ENCODE assay signal across 10 mouse cellular contexts in the genomic region with DNA sequence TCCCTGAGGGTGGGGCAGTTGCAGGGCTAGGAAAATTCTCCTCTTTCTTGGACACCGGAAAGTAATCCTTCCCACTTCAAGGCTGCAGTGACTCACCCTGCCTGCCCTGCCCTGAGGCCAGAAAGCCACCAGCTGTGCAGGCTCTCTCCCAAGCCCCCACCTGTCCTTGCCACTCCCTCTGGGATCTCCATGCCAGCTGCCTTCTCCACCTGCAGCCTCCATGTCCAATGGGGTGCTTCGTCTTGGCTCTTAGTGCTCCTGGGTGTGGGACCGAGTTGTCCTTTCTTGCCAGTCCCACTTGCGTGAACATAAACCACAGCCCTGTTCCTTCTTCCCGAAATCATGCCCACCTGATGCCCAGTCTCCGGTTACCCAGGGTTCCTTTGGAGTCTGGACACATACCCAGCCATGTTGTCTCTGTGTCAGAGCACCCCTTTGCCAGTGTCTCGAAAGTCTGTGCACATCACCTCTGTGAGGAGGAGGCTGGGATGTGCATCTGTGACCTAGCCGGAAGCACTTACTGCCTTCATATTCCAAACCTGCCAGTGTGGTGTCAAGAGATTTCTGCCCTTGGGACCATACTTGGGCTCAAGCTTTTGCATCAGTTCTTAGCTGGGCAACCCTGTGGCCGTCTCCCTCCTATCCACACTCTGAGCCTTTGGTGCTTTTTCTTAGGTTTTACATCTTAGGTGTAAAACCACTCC. TPM values are rescaled to one million over a fixed set of nuclear protein-coding genes. Genes with fewer than 3 reads are reported as not detected.
DNase-seq lines count a peak whose midpoint lies in the region; ATAC-seq and TF ChIP-seq lines count a peak whose summit lies in the region.
"Had no signal": no experiment of that assay in that cellular context is flagged by ENCODE, and none has a peak within 500 bp of the region (broad histone marks: within the 10 kb centered on the region; RNA-seq: fewer than 3 reads in every experiment).

No protein-coding gene starts in this region.

- no peaks in the 10 kb centered on the region for H3K36me3 ChIP-seq in hindbrain, embryonic 11.5 days (ENCODE audit: control insufficient read depth, insufficient read depth, low read length)
- H3K36me3 ChIP-seq in myocyte (ENCODE audit: control insufficient read depth, insufficient read depth) = no peaks in the 10 kb centered on the region

- peaks cover 13% of the 10 kb centered on the region for H3K4me1 ChIP-seq in hindbrain, embryonic 11.5 days (replicated peaks; ENCODE audit: control insufficient read depth, insufficient read depth, low read length)

- peak overlapping the region; percentile 76 for H3K9ac ChIP-seq in hindbrain, embryonic 11.5 days (ENCODE audit: low read depth, low read length)

- intact Hi-C loops in heart, postnatal 14 days (cut with DNase I) = no loop called here

- H3K27me3 ChIP-seq in hindbrain, embryonic 11.5 days (ENCODE audit: control insufficient read depth, insufficient read depth, low read length) = peaks cover 7% of the 10 kb centered on the region
- H3K27me3 ChIP-seq in myocyte (ENCODE audit: control insufficient read depth, insufficient read depth, insufficient read length) = no peaks in the 10 kb centered on the region

- WGBS in hindbrain, embryonic 11.5 days = 74% methylated on average over 9 of the region's 9 CpGs

- H3K4me2 ChIP-seq in hindbrain, embryonic 11.5 days (replicated peaks; ENCODE audit: low read depth, low read length) = peak overlapping the region; percentile 73
- H3K4me2 ChIP-seq in myocyte (ENCODE audit: low read depth) = peak overlapping the region; percentile 64

- no peak for TF ChIP-seq POLR2A in myocyte (IDR thresholded peaks at IDR 0.05; ENCODE audit: insufficient read length, low read depth)

- no peaks in the 10 kb centered on the region for H3K9me3 ChIP-seq in hindbrain, embryonic 11.5 days (ENCODE audit: control insufficient read depth, low read length)

- no peaks in the 10 kb centered on the region for H3K79me2 ChIP-seq in myocyte (ENCODE audit: control insufficient read depth, insufficient read depth)

- ATAC-seq in hindbrain, embryonic 11.5 days (ENCODE audit: low FRiP score) = no peak

- DNase-seq in layer of hippocampus, postnatal 14 days (ENCODE audit: low spot score in 2 of 2) = peak; percentile 12 to 13
- no peak for DNase-seq in layer of hippocampus, adult 9-11 months
- peak; percentile 81 for DNase-seq in cerebellum, adult 9-11 months
- no peak for DNase-seq in hindbrain, embryonic 11.5 days (ENCODE audit: low spot score)
- no peak for DNase-seq in kidney, postnatal 4 days
- DNase-seq in spleen, adult 18-20 months = no peak
- DNase-seq in heart, postnatal 14 days = no peak
- DNase-seq: lung, adult 2 months had no signal

- H3ac ChIP-seq in myocyte (ENCODE audit: control insufficient read depth, insufficient read length) = no peak overlapping the region

- H3K27ac ChIP-seq in hindbrain, embryonic 11.5 days (ENCODE audit: low read depth, low read length) = peak overlapping the region; percentile 90

- peak overlapping the region; percentile 63 for H3K4me3 ChIP-seq in hindbrain, embryonic 11.5 days (ENCODE audit: low read depth, low read length)
- H3K4me3 ChIP-seq in myocyte = peak overlapping the region; percentile 1

TF ChIP-seq in myocyte, 11 proteins besides CTCF, POLR2A, EP300 and RAD21:
- TF ChIP-seq POLR2AphosphoS2 (IDR thresholded peaks at IDR 0.05; ENCODE audit: insufficient read length, low read depth) (no peak), MYOG (IDR thresholded peaks at IDR 0.05; ENCODE audit: control insufficient read depth in 1 of 3, insufficient read depth in 1 of 3, insufficient read length in 2 of 3, low read depth in 2 of 3) (peak; percentile 95 to 100 (median 98)), MAX (IDR thresholded peaks at IDR 0.05; ENCODE audit: low read depth) (no peak), REST (IDR thresholded peaks at IDR 0.05; ENCODE audit: insufficient read depth, insufficient read length) (no peak), TCF3 (IDR thresholded peaks at IDR 0.05; ENCODE audit: insufficient read length, low read depth) (peak; percentile 97), TCF12 (IDR thresholded peaks at IDR 0.05; ENCODE audit: insufficient read depth, poor library complexity, severe bottlenecking) (peak; percentile 99), MYOD1 (IDR thresholded peaks at IDR 0.05; ENCODE audit: control insufficient read depth in 1 of 3, insufficient read length in 2 of 3, low read depth in 2 of 3) (peak; percentile 93 to 100 (median 100)), E2F4 (IDR thresholded peaks at IDR 0.05; ENCODE audit: insufficient read depth) (no peak), USF1 (IDR thresholded peaks at IDR 0.05; ENCODE audit: low read depth) (no peak), CEBPB (IDR thresholded peaks at IDR 0.05; ENCODE audit: insufficient read depth, poor library complexity, severe bottlenecking) (no peak)
TF ChIP-seq in myocyte: peak in this region for 4.

RNA-seq across cellular contexts. Expression of a gene that starts 1.4 kb away (rescaled TPM):
- 100 to 1,000 TPM; 413 to 422 TPM for total RNA-seq in layer of hippocampus, postnatal 14 days (2021)
- 43.3 and 47.8 TPM in 2 replicates for polyA plus RNA-seq in hindbrain, embryonic 11.5 days (2014; fragmentation: Nextera tagmentation; extraction: Ambion mirVana)
- polyA plus RNA-seq in myocyte (2012; fragmentation: generic; extraction: Trizol) = 10.3 TPM
- total RNA-seq in heart, postnatal 14 days (2021) = under 1 TPM in 1 of 2 experiments, not detected in 1; 0.29 TPM

RNA-seq across cellular contexts. Expression of a gene that starts 13.2 kb away (rescaled TPM):
- total RNA-seq in layer of hippocampus, postnatal 14 days (2021) = 10 to 100 TPM; 75.6 to 81.8 TPM
- polyA plus RNA-seq in hindbrain, embryonic 11.5 days (2014; fragmentation: Nextera tagmentation; extraction: Ambion mirVana) = 152 and 166 TPM in 2 replicates
- 274 TPM for polyA plus RNA-seq in myocyte (2012; fragmentation: generic; extraction: Trizol)
- total RNA-seq in heart, postnatal 14 days (2021) = 100 to 1,000 TPM; 163 to 176 TPM

RNA-seq across cellular contexts. Expression of a gene that starts 28.6 kb away (rescaled TPM):
- total RNA-seq in layer of hippocampus, postnatal 14 days (2021) = under 1 TPM; 0.50 to 0.60 TPM
- 25.8 and 28.1 TPM in 2 replicates for polyA plus RNA-seq in hindbrain, embryonic 11.5 days (2014; fragmentation: Nextera tagmentation; extraction: Ambion mirVana)
- polyA plus RNA-seq in myocyte (2012; fragmentation: generic; extraction: Trizol) = not detected
- 10 to 100 TPM; 22.7 to 23.0 TPM for total RNA-seq in heart, postnatal 14 days (2021)
- polyA plus RNA-seq: urinary bladder, adult 2 months had no signal

RNA-seq across cellular contexts. Expression of a gene that starts 35.5 kb away (rescaled TPM):
- total RNA-seq in layer of hippocampus, postnatal 14 days (2021) = 10 to 100 TPM; 82.3 to 87.4 TPM
- 43.3 and 47.2 TPM in 2 replicates for polyA plus RNA-seq in hindbrain, embryonic 11.5 days (2014; fragmentation: Nextera tagmentation; extraction: Ambion mirVana)
- polyA plus RNA-seq in myocyte (2012; fragmentation: generic; extraction: Trizol) = 174 TPM
- total RNA-seq in heart, postnatal 14 days (2021) = 100 to 1,000 TPM; 130 to 136 TPM

RNA-seq across cellular contexts. Expression of a gene that starts 52.9 kb away (rescaled TPM):
- 10 to 100 TPM; 86.0 to 97.5 TPM for total RNA-seq in layer of hippocampus, postnatal 14 days (2021)
- 10.7 and 11.7 TPM in 2 replicates for polyA plus RNA-seq in hindbrain, embryonic 11.5 days (2014; fragmentation: Nextera tagmentation; extraction: Ambion mirVana)
- polyA plus RNA-seq in myocyte (2012; fragmentation: generic; extraction: Trizol) = 162 TPM
- total RNA-seq in heart, postnatal 14 days (2021) = 10 to 100 TPM; 10.5 to 11.4 TPM

Comparison
In these comparisons a context has a peak if more than half of its experiments do, and no peak if none do; other contexts are left out.
1. DNase-seq: peak in layer of hippocampus, postnatal 14 days (2 of 2) and cerebellum, adult 9-11 months (single experiment); none in layer of hippocampus, adult 9-11 months (single experiment), hindbrain, embryonic 11.5 days (single experiment), kidney, postnatal 4 days (0 of 2), spleen, adult 18-20 months (0 of 2) and heart, postnatal 14 days (0 of 2).
2. RNA of a gene that starts 1.4 kb away (total RNA-seq): 413 to 422 TPM in layer of hippocampus, postnatal 14 days; 0.29 TPM in heart, postnatal 14 days; every median in the first group is over 100 times any median in the second.
3. RNA of a gene that starts 28.6 kb away (total RNA-seq): 22.7 to 23.0 TPM in heart, postnatal 14 days; 0.50 to 0.60 TPM in layer of hippocampus, postnatal 14 days; every median in the first group is over 10 times any median in the second.